18 mouse cellular contexts compared by ENCODE assay signal in the genomic region with DNA sequence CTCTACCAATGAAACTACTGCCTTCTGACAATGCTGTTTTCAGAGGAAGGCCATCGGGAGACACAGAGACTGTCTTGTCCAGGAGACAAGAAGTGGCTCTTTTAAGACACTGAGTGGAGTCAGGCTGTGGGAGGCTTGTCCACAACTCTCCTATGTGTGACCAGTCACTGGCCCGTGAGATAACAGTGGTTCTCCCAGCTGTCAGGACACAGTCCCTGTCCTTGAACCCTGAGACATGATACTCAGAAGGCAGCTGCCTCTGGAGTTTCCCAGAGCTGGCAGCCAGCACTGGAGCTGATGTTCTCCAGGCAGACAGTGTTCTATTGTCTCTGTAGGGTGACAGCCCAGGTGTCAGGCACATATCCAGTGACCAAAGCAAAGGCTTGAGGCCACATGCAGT.
"Had no signal": no experiment of that assay in that cellular context is flagged by ENCODE, and none has a peak within 500 bp of the region (broad histone marks: within the 10 kb centered on the region; RNA-seq: fewer than 3 reads in every experiment).

No protein-coding gene starts in this region.

- H3K4me2 ChIP-seq: limb, embryonic 13.5 days; liver, embryonic 12.5 days; liver, embryonic 15.5 days; lung, embryonic 15.5 days; midbrain, embryonic 13.5 days had no signal

- DNase-seq: kidney, postnatal 25 days; layer of hippocampus, adult 9-11 months; liver; lung, adult 18-20 months; lung, postnatal 10 days; lung, postnatal 36 days; thymus, postnatal 25 days had no signal

- H3K9me3 ChIP-seq: limb, embryonic 10.5 days; limb, embryonic 13.5 days; liver, embryonic 12.5 days; liver, embryonic 15.5 days; lung, embryonic 15.5 days; megakaryocyte, embryonic 14.5 days; midbrain, embryonic 10.5 days; midbrain, embryonic 13.5 days had no signal

- H3K9ac ChIP-seq: limb, embryonic 13.5 days; liver, embryonic 12.5 days; liver, embryonic 15.5 days; lung, embryonic 15.5 days; midbrain, embryonic 13.5 days had no signal

- H3K4me3 ChIP-seq: layer of hippocampus, adult 2 months; limb, embryonic 10.5 days; limb, embryonic 13.5 days; liver, embryonic 12.5 days; liver, embryonic 15.5 days; lung, embryonic 15.5 days; megakaryocyte, embryonic 14.5 days; midbrain, embryonic 10.5 days; midbrain, embryonic 13.5 days had no signal

- H3K27me3 ChIP-seq: liver, embryonic 12.5 days; liver, embryonic 15.5 days; lung, embryonic 15.5 days; midbrain, embryonic 13.5 days had no signal

- ATAC-seq: liver, embryonic 12.5 days; midbrain, embryonic 13.5 days; midbrain, embryonic 16.5 days had no signal

- H3K36me3 ChIP-seq: limb, embryonic 10.5 days; limb, embryonic 13.5 days; lung, embryonic 15.5 days; midbrain, embryonic 10.5 days; midbrain, embryonic 13.5 days had no signal

- H3K4me1 ChIP-seq: lung, embryonic 15.5 days; midbrain, embryonic 13.5 days had no signal

- H3K27ac ChIP-seq: kidney, postnatal 0 days; layer of hippocampus, adult 2 months; limb, embryonic 10.5 days; limb, embryonic 13.5 days; liver, embryonic 12.5 days; liver, embryonic 15.5 days; lung, embryonic 15.5 days; midbrain, embryonic 10.5 days; midbrain, embryonic 13.5 days had no signal
